In genomic region chr4:101684821-101685220, GRCm38 (mm10) we compare ENCODE assay signal across 25 mouse cellular contexts. TPM values are rescaled to one million over a fixed set of nuclear protein-coding genes. Genes with fewer than 3 reads are reported as not detected.
"Had no signal": no experiment of that assay in that cellular context is flagged by ENCODE, and none has a peak within 500 bp of the region (broad histone marks: within the 10 kb centered on the region; RNA-seq: fewer than 3 reads in every experiment).

No protein-coding gene starts in this region.

- H3K4me1 ChIP-seq: hindbrain, embryonic 13.5 days; hindbrain, embryonic 15.5 days; kidney, embryonic 15.5 days; limb, embryonic 13.5 days; liver, embryonic 13.5 days had no signal

- H3K4me2 ChIP-seq: heart, embryonic 11.5 days; hindbrain, embryonic 13.5 days; hindbrain, embryonic 15.5 days; kidney, embryonic 15.5 days; limb, embryonic 13.5 days; liver, embryonic 11.5 days; liver, embryonic 13.5 days; liver, embryonic 15.5 days had no signal

- H3K36me3 ChIP-seq: hindbrain, embryonic 13.5 days; hindbrain, embryonic 15.5 days; kidney, embryonic 15.5 days; limb, embryonic 13.5 days; liver, embryonic 13.5 days; liver, embryonic 15.5 days had no signal

- H3K27me3 ChIP-seq: hindbrain, embryonic 13.5 days; hindbrain, embryonic 15.5 days; kidney, embryonic 15.5 days; limb, embryonic 13.5 days; liver, embryonic 13.5 days; liver, embryonic 15.5 days had no signal

- H3K4me3 ChIP-seq: heart, adult 2 months; hindbrain, embryonic 13.5 days; hindbrain, embryonic 15.5 days; kidney, embryonic 15.5 days; left cerebral cortex, adult 2 months; limb, embryonic 13.5 days; liver, embryonic 13.5 days; liver, embryonic 15.5 days had no signal

- H3K9me3 ChIP-seq: hindbrain, embryonic 13.5 days; hindbrain, embryonic 15.5 days; kidney, embryonic 15.5 days; limb, embryonic 13.5 days; liver, embryonic 13.5 days; liver, embryonic 15.5 days had no signal

- H3K27ac ChIP-seq: heart, adult 2 months; hindbrain, embryonic 13.5 days; hindbrain, embryonic 15.5 days; hindbrain, postnatal 0 days; kidney, embryonic 15.5 days; kidney, postnatal 0 days; left cerebral cortex, adult 2 months; limb, embryonic 13.5 days; liver, embryonic 13.5 days; liver, embryonic 15.5 days had no signal

- ATAC-seq: forebrain, postnatal 0 days; hindbrain, postnatal 0 days; intestine, embryonic 16.5 days; liver, postnatal 0 days had no signal

- H3K9ac ChIP-seq: forebrain, postnatal 0 days; hindbrain, embryonic 13.5 days; hindbrain, embryonic 15.5 days; kidney, embryonic 15.5 days; limb, embryonic 13.5 days; liver, embryonic 13.5 days; liver, embryonic 15.5 days; liver, postnatal 0 days had no signal

- DNase-seq: forebrain, postnatal 0 days; gastrocnemius, postnatal 14 days; gastrocnemius, postnatal 36 days; heart, adult 2 months; heart, postnatal 14 days; kidney, adult 11 months; kidney, adult 2 months; kidney, adult 9 months; kidney, postnatal 14 days; kidney, postnatal 36 days; liver; liver, embryonic 13.5 days; liver, postnatal 0 days had no signal

RNA-seq across cellular contexts. Expression of gene Lepr, which starts 32.4 kb away (rescaled TPM):
- total RNA-seq: hematopoietic stem cell, adult 5-6 weeks had no signal
